Mouse (Mus musculus): ENCODE results near the gene Pappa2. TPM values are rescaled to one million over a fixed set of nuclear protein-coding genes. Genes with fewer than 3 reads are reported as not detected.
A peak's percentile ranks its signal among the peaks of the same experiment; 100 is the strongest.

Gene Pappa2
- total RNA-seq (2021) = 1 to 10 TPM; 2.8 to 3.1 TPM
- long read RNA-seq, experiment 1, full-length matches to known transcripts = 1 of 6 reads
- long read RNA-seq, experiment 1, partial matches to known transcripts = 3 of 6 reads
- long read RNA-seq, experiment 1, other reads (novel, unspliced or antisense) = 2 of 6 reads
- long read RNA-seq, experiment 2 = 0 reads

- no peak within 1 kb of the TSS for H3K27ac ChIP-seq
- TF ChIP-seq CTCF (IDR thresholded peaks at IDR 0.05) = no peak
- no peak within 1 kb of the TSS for H3K4me3 ChIP-seq
- intact Hi-C loops (cut with DNase I) = no loop called here
- no peak for DNase-seq (ENCODE audit: extremely low spot score in 1 of 2, low spot score in 2 of 2)
Measured at GRCm38 (mm10) chr1:158980390-158980789, at the start of gene Pappa2. Gene Pappa2, minus strand, starts transcription at chr1:158980490.

DNA sequence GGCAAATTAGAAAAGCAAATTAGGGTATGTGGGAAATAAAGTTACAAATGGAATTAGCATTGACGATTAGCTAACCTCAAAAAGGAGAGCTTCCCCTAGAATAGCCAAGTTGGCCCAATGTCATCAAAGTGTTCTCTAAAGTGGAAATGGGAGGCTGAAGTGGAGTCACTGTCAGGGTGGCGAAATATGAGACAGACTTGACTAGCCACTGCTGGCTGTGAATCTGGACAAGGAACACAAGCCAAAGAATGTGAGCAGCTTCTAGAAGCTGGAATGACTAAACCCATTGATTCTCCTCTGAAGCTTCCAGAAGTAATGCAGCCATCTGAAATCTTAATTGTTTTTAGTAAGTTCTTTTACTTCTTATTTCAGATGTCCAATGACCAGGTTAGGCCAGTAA is 48.8 kb upstream of the Pappa2 start:
- Histone ChIP-seq H3K4me3 (no peak overlapping the region), H3K27ac (no peak overlapping the region)
- intact Hi-C loops (cut with DNase I) = no loop called here
- TF ChIP-seq CTCF (IDR thresholded peaks at IDR 0.05) = no peak
- DNase-seq (ENCODE audit: extremely low spot score in 1 of 2, low spot score in 2 of 2) = no peak

DNA sequence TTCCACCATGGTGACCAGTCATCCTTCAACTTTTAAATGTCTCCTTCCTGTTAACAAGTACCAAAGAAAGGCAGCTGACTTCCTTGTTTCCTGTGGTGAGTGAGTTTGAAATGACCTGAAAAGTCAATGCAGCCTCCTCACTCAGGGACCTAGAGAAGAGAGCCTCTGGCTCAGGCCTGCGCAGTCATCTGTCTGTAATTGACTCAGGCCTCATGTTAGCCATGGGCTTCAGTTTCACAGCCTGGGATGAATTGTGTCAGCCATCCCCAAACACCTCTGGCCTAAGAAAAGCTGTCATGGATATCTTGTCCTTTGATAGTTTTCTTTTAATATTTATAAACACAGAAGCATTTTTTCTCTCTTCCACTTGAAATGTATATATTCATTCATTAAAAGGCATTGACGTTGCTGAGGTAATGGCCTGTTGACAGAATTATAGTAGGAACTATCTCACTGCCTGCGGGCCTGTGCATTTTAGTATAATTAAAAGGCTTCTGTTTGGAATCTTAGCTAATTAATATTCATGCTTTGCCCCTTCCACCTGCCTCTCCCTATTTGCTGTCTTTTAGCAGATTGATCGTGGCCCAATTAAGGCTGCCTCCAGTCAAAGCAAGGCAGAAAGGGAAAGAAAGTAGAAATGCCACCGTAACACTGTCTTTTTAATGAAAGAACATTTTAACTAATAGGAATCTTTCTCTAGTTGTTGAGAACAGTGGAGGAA is 34.8 kb upstream of the Pappa2 start:
- intact Hi-C loops (cut with DNase I) = no loop called here
- H3K4me3 ChIP-seq = no peak overlapping the region
- no peak overlapping the region for H3K27ac ChIP-seq
- no peak for TF ChIP-seq CTCF (IDR thresholded peaks at IDR 0.05)
- DNase-seq (ENCODE audit: extremely low spot score in 1 of 2, low spot score in 2 of 2) = no peak

DNA sequence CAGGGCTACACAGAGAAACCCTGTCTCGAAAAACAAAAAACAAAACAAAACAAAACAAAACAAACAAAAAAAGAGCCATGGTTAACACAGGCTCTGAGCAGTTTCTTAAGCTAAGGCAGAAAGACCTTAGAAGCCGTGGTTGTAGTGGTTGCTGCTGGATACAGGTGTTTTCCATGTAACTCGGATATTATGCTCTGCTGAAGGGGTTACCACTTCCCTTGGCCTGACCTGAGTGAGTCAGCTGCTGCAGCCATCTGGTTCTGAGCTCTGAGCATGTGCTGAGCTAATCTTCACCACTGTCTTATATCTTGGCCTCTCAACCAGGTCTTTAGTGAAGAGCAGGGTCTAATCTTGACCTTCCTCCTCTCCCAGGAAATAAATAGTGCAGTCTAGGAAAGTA is 6.8 kb upstream of the Pappa2 start:
- no peak for TF ChIP-seq CTCF (IDR thresholded peaks at IDR 0.05)
- no peak overlapping the region for H3K27ac ChIP-seq
- no peak overlapping the region for H3K4me3 ChIP-seq
- intact Hi-C loops (cut with DNase I) = no loop called here
- DNase-seq (ENCODE audit: extremely low spot score in 1 of 2, low spot score in 2 of 2) = no peak

- no peak for DNase-seq (ENCODE audit: extremely low spot score in 1 of 2, low spot score in 2 of 2)
- intact Hi-C loops (cut with DNase I) = no loop called here
- no peak overlapping the region for H3K27ac ChIP-seq
- no peak overlapping the region for H3K4me3 ChIP-seq
- TF ChIP-seq CTCF (IDR thresholded peaks at IDR 0.05) = no peak
Measured at GRCm38 (mm10) chr1:158962340-158962739, 17.9 kb downstream of the Pappa2 start.

GRCm38 (mm10) chr1:158960984-158961383 is 19.3 kb downstream of the Pappa2 start:
- Histone ChIP-seq H3K27ac (no peak overlapping the region), H3K4me3 (no peak overlapping the region)
- TF ChIP-seq CTCF (IDR thresholded peaks at IDR 0.05) = no peak
- intact Hi-C loops (cut with DNase I) = no loop called here
- DNase-seq (ENCODE audit: extremely low spot score in 1 of 2, low spot score in 2 of 2) = no peak

DNA sequence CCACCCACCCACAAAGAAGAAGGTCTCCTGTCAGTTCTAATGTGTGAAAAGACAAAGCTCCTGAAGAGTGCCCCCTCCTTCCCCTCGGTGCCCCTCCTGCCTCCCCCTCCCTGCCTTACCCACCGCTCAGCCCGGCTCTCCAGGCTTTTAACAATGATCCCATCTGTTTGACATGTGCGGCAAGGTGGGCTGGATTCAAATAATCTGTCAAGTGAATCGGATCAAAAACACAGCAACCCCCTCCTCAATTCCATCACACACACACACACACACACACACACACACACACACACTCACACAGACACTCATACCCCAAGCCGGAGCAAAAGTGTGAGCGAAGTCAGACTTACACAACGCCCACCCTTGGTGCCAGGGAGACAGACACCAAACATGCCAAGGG is 19.7 kb downstream of the Pappa2 start:
- H3K4me3 ChIP-seq = no peak overlapping the region
- H3K27ac ChIP-seq = no peak overlapping the region
- no peak for DNase-seq (ENCODE audit: extremely low spot score in 1 of 2, low spot score in 2 of 2)
- intact Hi-C loops (cut with DNase I) = no loop called here
- no peak for TF ChIP-seq CTCF (IDR thresholded peaks at IDR 0.05)

DNA sequence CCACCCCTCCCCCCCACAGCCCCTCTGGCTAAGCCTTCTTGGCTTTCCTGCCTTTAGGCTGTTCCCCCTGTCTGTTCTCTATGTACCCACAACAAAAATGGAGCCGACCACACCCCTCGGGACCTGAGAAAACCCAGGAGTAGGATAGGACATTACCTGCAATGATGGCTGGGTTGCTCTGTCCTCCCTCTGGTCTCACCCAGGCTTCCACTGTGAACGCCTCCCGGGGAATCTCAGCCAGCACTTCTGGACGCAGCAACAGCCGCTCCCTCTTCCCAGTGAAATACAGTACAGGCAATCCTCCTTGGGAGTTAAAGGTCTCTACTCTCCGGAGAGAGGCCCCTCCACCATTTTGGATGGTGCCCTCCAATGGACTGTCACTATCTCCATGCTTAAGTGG is 23.9 kb downstream of the Pappa2 start:
- DNase-seq (ENCODE audit: extremely low spot score in 1 of 2, low spot score in 2 of 2) = no peak
- Histone ChIP-seq H3K4me3 (no peak overlapping the region), H3K27ac (no peak overlapping the region)
- TF ChIP-seq CTCF (IDR thresholded peaks at IDR 0.05) = no peak
- intact Hi-C loops (cut with DNase I) = no loop called here

- Histone ChIP-seq H3K4me3 (no peak overlapping the region), H3K27ac (no peak overlapping the region)
- no peak for TF ChIP-seq CTCF (IDR thresholded peaks at IDR 0.05)
- intact Hi-C loops (cut with DNase I) = loop anchor here (5.0 kb wide), 2 partner anchors 107 to 1402 kb away; no protein-coding TSS in a partner anchor
- DNase-seq (ENCODE audit: extremely low spot score in 1 of 2, low spot score in 2 of 2) = no peak
Measured at GRCm38 (mm10) chr1:158954785-158955184, 25.5 kb downstream of the Pappa2 start.

GRCm38 (mm10) chr1:158953479-158954207 is 26.6 kb downstream of the Pappa2 start:
- DNase-seq (ENCODE audit: extremely low spot score in 1 of 2, low spot score in 2 of 2) = peak; percentile 42 to 62
- no peak overlapping the region for H3K4me3 ChIP-seq
- intact Hi-C loops (cut with DNase I) = loop anchor here (1.0 to 5.0 kb wide), 4 partner anchors 106 to 1401 kb away; no protein-coding TSS in a partner anchor
- H3K27ac ChIP-seq = no peak overlapping the region
- TF ChIP-seq CTCF (IDR thresholded peaks at IDR 0.05) = peak; percentile 95

GRCm38 (mm10) chr1:158949041-158949440 is 31.2 kb downstream of the Pappa2 start:
- no peak for DNase-seq (ENCODE audit: extremely low spot score in 1 of 2, low spot score in 2 of 2)
- H3K27ac ChIP-seq = no peak overlapping the region
- intact Hi-C loops (cut with DNase I) = no loop called here
- TF ChIP-seq CTCF (IDR thresholded peaks at IDR 0.05) = no peak
- no peak overlapping the region for H3K4me3 ChIP-seq

- no peak for TF ChIP-seq CTCF (IDR thresholded peaks at IDR 0.05)
- intact Hi-C loops (cut with DNase I) = no loop called here
- DNase-seq (ENCODE audit: extremely low spot score in 1 of 2, low spot score in 2 of 2) = no peak
- Histone ChIP-seq H3K27ac (no peak overlapping the region), H3K4me3 (no peak overlapping the region)
Measured at GRCm38 (mm10) chr1:158947981-158948735, 32.1 kb downstream of the Pappa2 start.

All from left cerebral cortex, adult 2 months (tissue).